Mouse (Mus musculus): ENCODE measurements around the gene Nipal3. TPM values are rescaled to one million over a fixed set of nuclear protein-coding genes. Genes with fewer than 3 reads are reported as not detected.
A peak's percentile ranks its signal among the peaks of the same experiment; 100 is the strongest.

The Nipal3 gene
- polyA plus RNA-seq, 1 experiment from 2014 or later, result 2.4 TPM

GRCm38 (mm10) chr4:135498136-135498535 lies 3.3 kb upstream of the Nipal3 start:
- Histone ChIP-seq H3K9ac (no peak overlapping the region), H3K4me2 (no peak overlapping the region), H3K4me1 (peaks cover 17% of the 10 kb centered on the region), H3K4me3 (no peak overlapping the region), H3K27ac (no peak overlapping the region), H3K36me3 (no peaks in the 10 kb centered on the region), H3K27me3 (no peaks in the 10 kb centered on the region), H3K9me3 (no peaks in the 10 kb centered on the region)
- 84% methylated on average over 6 of the region's 6 CpGs for WGBS
- ATAC-seq (ENCODE audit: insufficient number of reproducible peaks, low FRiP score, low TSS enrichment, low read depth), result no peak

- Histone ChIP-seq H3K4me2 (no peak overlapping the region), H3K36me3 (no peaks in the 10 kb centered on the region; the same call in 1 of the 2 replicates), H3K9me3 (no peaks in the 10 kb centered on the region), H3K27me3 (no peaks in the 10 kb centered on the region), H3K27ac (no peak overlapping the region), H3K9ac (no peak overlapping the region), H3K4me3 (no peak overlapping the region), H3K4me1 (peaks cover 17% of the 10 kb centered on the region)
- 16% methylated on average over 18 of the region's 18 CpGs for WGBS
- ATAC-seq (ENCODE audit: insufficient number of reproducible peaks, low FRiP score, low TSS enrichment, low read depth), result no peak
These were observed 972 bp upstream of the Nipal3 start for GRCm38 (mm10) chr4:135495810-135496209.

- H3K27me3 ChIP-seq, result no peaks in the 10 kb centered on the region
- peaks cover 17% of the 10 kb centered on the region for H3K4me1 ChIP-seq
- no peak for ATAC-seq (ENCODE audit: insufficient number of reproducible peaks, low FRiP score, low TSS enrichment, low read depth)
- peak overlapping the region; percentile 91 for H3K4me2 ChIP-seq
- no peaks in the 10 kb centered on the region for H3K9me3 ChIP-seq
- no peak overlapping the region for H3K9ac ChIP-seq
- H3K36me3 ChIP-seq, result no peaks in the 10 kb centered on the region; the same call in 1 of the 2 replicates
- H3K27ac ChIP-seq, result no peak overlapping the region
- 11% methylated on average over 9 of the region's 9 CpGs for WGBS
- peak overlapping the region; percentile 60 for H3K4me3 ChIP-seq
These were observed 556 bp upstream of the Nipal3 start for GRCm38 (mm10) chr4:135495397-135495791.

- peak overlapping the region; percentile 60 for H3K4me3 ChIP-seq
- no peaks in the 10 kb centered on the region for H3K9me3 ChIP-seq
- H3K27me3 ChIP-seq, result no peaks in the 10 kb centered on the region
- H3K4me2 ChIP-seq, result peak overlapping the region; percentile 91
- H3K9ac ChIP-seq, result peak overlapping the region; percentile 10; the same call in 1 of the 2 replicates
- ATAC-seq (ENCODE audit: insufficient number of reproducible peaks, low FRiP score, low TSS enrichment, low read depth), result no peak
- peaks cover 17% of the 10 kb centered on the region for H3K4me1 ChIP-seq
- 1% methylated on average over 33 of the region's 33 CpGs for WGBS
- H3K27ac ChIP-seq, result no peak overlapping the region
- peaks cover 3% of the 10 kb centered on the region; the same call in 1 of the 2 replicates for H3K36me3 ChIP-seq
These were observed 932 bp downstream of the Nipal3 start for GRCm38 (mm10) chr4:135493691-135494520.

GRCm38 (mm10) chr4:135493271-135493670 lies 1.6 kb downstream of the Nipal3 start:
- WGBS, result 59% methylated on average over 4 of the region's 4 CpGs

GRCm38 (mm10) chr4:135489256-135489655 lies 5.6 kb downstream of the Nipal3 start:
- Histone ChIP-seq H3K4me1 (peaks cover 6% of the 10 kb centered on the region; the same call in 1 of the 2 replicates), H3K9ac (no peak overlapping the region), H3K27ac (no peak overlapping the region), H3K9me3 (no peaks in the 10 kb centered on the region), H3K27me3 (no peaks in the 10 kb centered on the region), H3K4me3 (no peak overlapping the region), H3K36me3 (peaks cover 3% of the 10 kb centered on the region; the same call in 1 of the 2 replicates), H3K4me2 (no peak overlapping the region)
- 88% methylated on average over 7 of the region's 7 CpGs for WGBS
- ATAC-seq (ENCODE audit: insufficient number of reproducible peaks, low FRiP score, low TSS enrichment, low read depth), result no peak

More at GRCm38 (mm10) chr4:135493271-135493670, 1.6 kb downstream of the Nipal3 start:
- H3K9ac ChIP-seq, result no peak overlapping the region
- no peaks in the 10 kb centered on the region for H3K27me3 ChIP-seq
- no peak overlapping the region for H3K27ac ChIP-seq
- no peak for ATAC-seq (ENCODE audit: insufficient number of reproducible peaks, low FRiP score, low TSS enrichment, low read depth)
- H3K36me3 ChIP-seq, result peaks cover 3% of the 10 kb centered on the region; the same call in 1 of the 2 replicates
- H3K4me1 ChIP-seq, result peaks cover 17% of the 10 kb centered on the region
- H3K9me3 ChIP-seq, result no peaks in the 10 kb centered on the region
- H3K4me3 ChIP-seq, result peak overlapping the region; percentile 60
- peak overlapping the region; percentile 91; the same call in 1 of the 2 replicates for H3K4me2 ChIP-seq

- H3K9me3 ChIP-seq, result no peaks in the 10 kb centered on the region
- no peaks in the 10 kb centered on the region for H3K4me1 ChIP-seq
- no peaks in the 10 kb centered on the region for H3K27me3 ChIP-seq
- no peak overlapping the region for H3K27ac ChIP-seq
- H3K4me2 ChIP-seq, result no peak overlapping the region
- no peak overlapping the region for H3K4me3 ChIP-seq
- ATAC-seq (ENCODE audit: insufficient number of reproducible peaks, low FRiP score, low TSS enrichment, low read depth), result no peak
- no peak overlapping the region for H3K9ac ChIP-seq
- peaks cover 3% of the 10 kb centered on the region; the same call in 1 of the 2 replicates for H3K36me3 ChIP-seq
- 82% methylated on average over 11 of the region's 11 CpGs for WGBS
These were observed 8.5 kb downstream of the Nipal3 start for GRCm38 (mm10) chr4:135486352-135486751.

GRCm38 (mm10) chr4:135485086-135485485 lies 9.8 kb downstream of the Nipal3 start:
- Histone ChIP-seq H3K27ac (no peak overlapping the region), H3K4me1 (no peaks in the 10 kb centered on the region), H3K4me3 (no peak overlapping the region), H3K9me3 (no peaks in the 10 kb centered on the region), H3K36me3 (peaks cover 3% of the 10 kb centered on the region; the same call in 1 of the 2 replicates), H3K4me2 (no peak overlapping the region), H3K27me3 (no peaks in the 10 kb centered on the region), H3K9ac (no peak overlapping the region)
- no peak for ATAC-seq (ENCODE audit: insufficient number of reproducible peaks, low FRiP score, low TSS enrichment, low read depth)
- 48% methylated on average over 10 of the region's 10 CpGs for WGBS

GRCm38 (mm10) chr4:135480370-135480769 lies 14.5 kb downstream of the Nipal3 start:
- Histone ChIP-seq H3K9ac (no peak overlapping the region), H3K4me3 (no peak overlapping the region), H3K36me3 (no peaks in the 10 kb centered on the region; the same call in 1 of the 2 replicates), H3K9me3 (no peaks in the 10 kb centered on the region), H3K27ac (no peak overlapping the region), H3K4me1 (no peaks in the 10 kb centered on the region), H3K27me3 (no peaks in the 10 kb centered on the region), H3K4me2 (no peak overlapping the region)
- 72% methylated on average over 9 of the region's 9 CpGs for WGBS
- no peak for ATAC-seq (ENCODE audit: insufficient number of reproducible peaks, low FRiP score, low TSS enrichment, low read depth)

- 79% methylated on average over 10 of the region's 10 CpGs for WGBS
- no peak for ATAC-seq (ENCODE audit: insufficient number of reproducible peaks, low FRiP score, low TSS enrichment, low read depth)
- Histone ChIP-seq H3K9ac (no peak overlapping the region), H3K4me1 (no peaks in the 10 kb centered on the region), H3K27ac (no peak overlapping the region), H3K27me3 (no peaks in the 10 kb centered on the region), H3K4me3 (no peak overlapping the region), H3K9me3 (no peaks in the 10 kb centered on the region), H3K36me3 (no peaks in the 10 kb centered on the region; the same call in 1 of the 2 replicates), H3K4me2 (no peak overlapping the region)
These were observed 17.0 kb downstream of the Nipal3 start for GRCm38 (mm10) chr4:135477851-135478250.

- Histone ChIP-seq H3K27ac (no peak overlapping the region), H3K27me3 (no peaks in the 10 kb centered on the region), H3K36me3 (peaks cover 5% of the 10 kb centered on the region; the same call in 1 of the 2 replicates), H3K4me2 (no peak overlapping the region), H3K9ac (no peak overlapping the region), H3K4me1 (no peaks in the 10 kb centered on the region), H3K9me3 (no peaks in the 10 kb centered on the region), H3K4me3 (no peak overlapping the region)
- ATAC-seq (ENCODE audit: insufficient number of reproducible peaks, low FRiP score, low TSS enrichment, low read depth), result no peak
- WGBS, result 89% methylated on average over 11 of the region's 11 CpGs
These were observed 31.4 kb downstream of the Nipal3 start for GRCm38 (mm10) chr4:135463406-135463805.

GRCm38 (mm10) chr4:135453572-135453971 lies 41.3 kb downstream of the Nipal3 start:
- no peak overlapping the region for H3K4me2 ChIP-seq
- no peaks in the 10 kb centered on the region for H3K27me3 ChIP-seq
- H3K4me1 ChIP-seq, result peaks cover 10% of the 10 kb centered on the region
- ATAC-seq (ENCODE audit: insufficient number of reproducible peaks, low FRiP score, low TSS enrichment, low read depth), result no peak
- H3K4me3 ChIP-seq, result no peak overlapping the region
- no peak overlapping the region for H3K9ac ChIP-seq
- no peak overlapping the region for H3K27ac ChIP-seq
- 37% methylated on average over 12 of the region's 12 CpGs for WGBS
- no peaks in the 10 kb centered on the region for H3K36me3 ChIP-seq
- no peaks in the 10 kb centered on the region for H3K9me3 ChIP-seq
